Mouse (Mus musculus): ENCODE measurements around the gene Scarf1. TPM values are rescaled to one million over a fixed set of nuclear protein-coding genes. Genes with fewer than 3 reads are reported as not detected.

Gene Scarf1
- polyA plus RNA-seq, 1 experiment from 2014 or later, result 2.6 TPM

DNA sequence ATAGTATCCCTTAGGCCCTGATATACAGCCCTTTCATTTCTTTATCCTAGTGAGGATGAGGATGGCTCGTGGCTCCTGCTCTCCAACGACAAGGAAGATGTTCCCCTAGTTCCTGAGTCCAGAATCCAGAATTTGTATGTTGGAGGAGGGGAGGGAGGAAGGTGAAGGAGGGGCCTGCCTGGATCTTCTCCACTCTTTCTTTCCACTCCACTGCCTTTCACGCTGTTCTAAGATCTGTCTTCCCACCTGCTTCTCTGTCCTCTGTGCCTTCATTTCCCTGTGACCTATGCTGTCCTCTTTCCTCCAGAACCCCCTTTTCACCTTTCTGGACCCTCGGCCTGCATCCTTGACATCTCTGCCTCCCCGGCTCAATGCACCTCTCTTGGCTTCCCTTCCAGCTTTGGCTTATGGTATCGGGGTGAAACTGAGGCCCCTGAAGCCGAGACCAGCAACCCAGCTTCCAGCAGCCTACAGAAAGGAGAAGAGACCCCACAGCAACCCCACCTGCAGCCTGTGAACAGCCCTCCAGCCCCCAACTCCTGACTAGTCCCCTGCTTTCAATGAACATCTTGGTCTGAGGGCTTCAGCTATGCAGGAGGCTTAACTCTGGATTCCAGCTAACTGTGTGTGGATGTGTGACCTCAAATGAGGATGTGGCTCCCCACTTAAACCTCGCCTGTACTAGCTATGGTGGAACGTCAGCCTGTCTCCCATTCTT is 880 bp upstream of the Scarf1 start:
- Histone ChIP-seq H3K4me1 (replicated peaks) (peaks cover 37% of the 10 kb centered on the region), H3K4me3 (replicated peaks) (no peak overlapping the region), H3K36me3 (peaks cover 23% of the 10 kb centered on the region), H3K9me3 (replicated peaks) (no peaks in the 10 kb centered on the region), H3K9ac (no peak overlapping the region), H3K27me3 (no peaks in the 10 kb centered on the region), H3K4me2 (no peak overlapping the region), H3K27ac (no peak overlapping the region)
- 65% methylated on average over 9 of the region's 9 CpGs for WGBS (ENCODE audit: insufficient replicate concordance)
- ATAC-seq (ENCODE audit: low read depth) (no peak), DNase-seq (no peak)

GRCm38 (mm10) chr11:75515186-75515585 is 1.8 kb downstream of the Scarf1 start:
- Histone ChIP-seq H3K27ac (no peak overlapping the region), H3K9me3 (replicated peaks) (no peaks in the 10 kb centered on the region), H3K9ac (no peak overlapping the region), H3K27me3 (no peaks in the 10 kb centered on the region), H3K36me3 (no peaks in the 10 kb centered on the region), H3K4me1 (replicated peaks) (peaks cover 19% of the 10 kb centered on the region), H3K4me3 (replicated peaks) (no peak overlapping the region), H3K4me2 (no peak overlapping the region)
- ATAC-seq (ENCODE audit: low read depth) (no peak), DNase-seq (no peak)
- WGBS (ENCODE audit: insufficient replicate concordance), result 87% methylated on average over 25 of the region's 25 CpGs

- Histone ChIP-seq H3K4me2 (no peak overlapping the region), H3K9ac (no peak overlapping the region), H3K4me1 (replicated peaks) (no peaks in the 10 kb centered on the region), H3K27ac (no peak overlapping the region), H3K9me3 (replicated peaks) (no peaks in the 10 kb centered on the region), H3K27me3 (no peaks in the 10 kb centered on the region), H3K4me3 (replicated peaks) (no peak overlapping the region), H3K36me3 (no peaks in the 10 kb centered on the region)
- ATAC-seq (ENCODE audit: low read depth) (no peak), DNase-seq (no peak)
- WGBS (ENCODE audit: insufficient replicate concordance), result 75% methylated on average over 15 of the region's 15 CpGs
Observed at GRCm38 (mm10) chr11:75519834-75520633, 6.7 kb downstream of the Scarf1 start.

- H3K36me3 ChIP-seq, result no peaks in the 10 kb centered on the region
- 71% methylated on average over 4 of the region's 4 CpGs for WGBS (ENCODE audit: insufficient replicate concordance)
- no peaks in the 10 kb centered on the region; the same call in 1 of the 2 replicates for H3K27me3 ChIP-seq
- DNase-seq, result no peak
- no peak overlapping the region for H3K4me3 ChIP-seq (replicated peaks)
- no peak overlapping the region for H3K4me2 ChIP-seq
- no peaks in the 10 kb centered on the region for H3K9me3 ChIP-seq (replicated peaks)
- no peak overlapping the region for H3K27ac ChIP-seq
- no peaks in the 10 kb centered on the region for H3K4me1 ChIP-seq (replicated peaks)
- no peak overlapping the region for H3K9ac ChIP-seq
- no peak for ATAC-seq (ENCODE audit: low read depth)
Observed at GRCm38 (mm10) chr11:75521609-75522008, 8.3 kb downstream of the Scarf1 start.

DNA sequence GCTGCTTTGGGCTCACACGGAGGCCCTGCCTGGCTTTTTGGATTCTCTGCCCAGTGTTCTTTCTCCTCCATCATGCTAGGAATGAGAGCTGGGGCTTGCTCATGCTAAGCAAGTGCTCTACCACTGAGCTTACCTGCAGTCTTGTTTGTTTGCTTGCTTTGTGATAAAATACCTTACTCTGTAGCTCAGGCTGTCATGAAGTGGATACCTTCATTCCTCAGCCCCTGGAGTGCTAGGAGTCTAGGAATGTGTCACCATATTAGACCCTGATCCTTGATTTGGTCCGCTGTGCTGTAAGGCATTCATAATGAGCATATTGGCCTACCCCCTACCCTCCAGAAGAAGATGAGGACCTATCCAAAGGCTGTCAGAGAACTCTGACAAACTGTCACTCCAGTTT is 9.5 kb downstream of the Scarf1 start:
- no peak for ATAC-seq (ENCODE audit: low read depth)
- no peak for DNase-seq
- 80% methylated on average over 2 of the region's 2 CpGs for WGBS (ENCODE audit: insufficient replicate concordance)
- Histone ChIP-seq H3K36me3 (no peaks in the 10 kb centered on the region), H3K4me1 (replicated peaks) (no peaks in the 10 kb centered on the region), H3K4me3 (replicated peaks) (no peak overlapping the region), H3K9me3 (replicated peaks) (no peaks in the 10 kb centered on the region), H3K4me2 (no peak overlapping the region), H3K27me3 (no peaks in the 10 kb centered on the region; the same call in 1 of the 2 replicates), H3K27ac (no peak overlapping the region), H3K9ac (no peak overlapping the region)

- H3K4me2 ChIP-seq, result no peak overlapping the region
- no peak overlapping the region for H3K9ac ChIP-seq
- no peaks in the 10 kb centered on the region for H3K9me3 ChIP-seq (replicated peaks)
- no peak overlapping the region for H3K27ac ChIP-seq
- H3K27me3 ChIP-seq, result no peaks in the 10 kb centered on the region; the same call in 1 of the 2 replicates
- peaks cover 9% of the 10 kb centered on the region for H3K4me1 ChIP-seq (replicated peaks)
- ATAC-seq (ENCODE audit: low read depth) (no peak), DNase-seq (no peak)
- H3K4me3 ChIP-seq (replicated peaks), result no peak overlapping the region
- WGBS (ENCODE audit: insufficient replicate concordance), result 74% methylated on average over 15 of the region's 15 CpGs
- H3K36me3 ChIP-seq, result no peaks in the 10 kb centered on the region
Observed at GRCm38 (mm10) chr11:75525531-75526125, 12.3 kb downstream of the Scarf1 start.

GRCm38 (mm10) chr11:75526943-75527342 is 13.6 kb downstream of the Scarf1 start:
- H3K9me3 ChIP-seq (replicated peaks), result no peaks in the 10 kb centered on the region
- H3K36me3 ChIP-seq, result no peaks in the 10 kb centered on the region
- H3K27ac ChIP-seq, result no peak overlapping the region
- no peak overlapping the region for H3K9ac ChIP-seq
- no peak overlapping the region for H3K4me3 ChIP-seq (replicated peaks)
- 71% methylated on average over 6 of the region's 6 CpGs for WGBS (ENCODE audit: insufficient replicate concordance)
- DNase-seq (no peak), ATAC-seq (ENCODE audit: low read depth) (no peak)
- H3K4me2 ChIP-seq, result no peak overlapping the region
- H3K4me1 ChIP-seq (replicated peaks), result peaks cover 12% of the 10 kb centered on the region
- no peaks in the 10 kb centered on the region; the same call in 1 of the 2 replicates for H3K27me3 ChIP-seq

DNA sequence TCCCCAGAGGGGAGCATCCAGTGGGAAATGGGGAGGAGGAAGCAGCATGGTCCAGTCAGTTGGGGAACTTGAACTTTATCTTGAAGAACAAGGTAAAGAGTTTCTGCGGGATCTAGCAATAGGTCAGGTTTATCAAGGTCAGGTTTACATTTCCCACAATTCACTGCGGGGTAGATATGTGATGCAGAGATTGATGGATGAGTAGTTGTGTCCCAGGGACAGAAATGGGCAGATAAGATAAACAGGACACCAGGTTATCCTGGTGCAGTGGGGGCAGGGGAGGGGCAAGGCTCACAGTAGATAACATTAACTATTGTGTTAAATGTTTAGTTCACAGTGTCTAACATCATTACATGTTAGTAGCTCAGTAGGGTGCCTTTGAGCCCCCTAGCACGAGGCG is 16.4 kb downstream of the Scarf1 start:
- no peak overlapping the region for H3K9ac ChIP-seq
- H3K4me1 ChIP-seq (replicated peaks), result peaks cover 37% of the 10 kb centered on the region
- H3K36me3 ChIP-seq, result no peaks in the 10 kb centered on the region
- no peak overlapping the region for H3K27ac ChIP-seq
- no peaks in the 10 kb centered on the region for H3K9me3 ChIP-seq (replicated peaks)
- H3K4me2 ChIP-seq, result no peak overlapping the region
- DNase-seq (no peak), ATAC-seq (ENCODE audit: low read depth) (no peak)
- H3K4me3 ChIP-seq (replicated peaks), result no peak overlapping the region
- H3K27me3 ChIP-seq, result peaks cover 4% of the 10 kb centered on the region; the same call in 1 of the 2 replicates
- 45% methylated on average over 4 of the region's 4 CpGs for WGBS (ENCODE audit: insufficient replicate concordance)

DNA sequence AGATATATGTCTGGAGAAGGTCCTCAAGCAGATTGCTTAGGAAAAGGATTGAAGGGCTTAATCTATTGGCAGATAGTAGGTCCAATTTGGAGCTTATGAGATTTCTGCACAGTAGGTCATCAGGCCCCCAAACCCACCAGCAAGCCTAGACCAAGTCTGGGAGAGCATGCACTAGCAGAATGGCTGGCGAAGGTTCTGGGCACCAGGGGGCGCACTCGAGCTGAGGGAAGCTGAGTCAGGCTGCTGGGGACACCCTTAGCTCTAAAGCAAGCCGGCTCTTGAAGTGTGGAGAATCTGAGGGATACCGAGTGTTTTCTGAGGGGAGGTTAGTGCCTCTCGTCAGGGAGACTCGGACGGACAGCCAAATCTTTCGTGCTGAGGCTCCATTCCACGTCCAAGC is 17.0 kb downstream of the Scarf1 start:
- DNase-seq, result peak; percentile 91
- H3K27ac ChIP-seq, result peak overlapping the region; percentile 93
- H3K27me3 ChIP-seq, result peaks cover 4% of the 10 kb centered on the region; the same call in 1 of the 2 replicates
- peak; percentile 57 for ATAC-seq (ENCODE audit: low read depth)
- under 1% methylated on average over 10 of the region's 10 CpGs for WGBS (ENCODE audit: insufficient replicate concordance)
- peak overlapping the region; percentile 75 for H3K4me3 ChIP-seq (replicated peaks)
- H3K9me3 ChIP-seq (replicated peaks), result no peaks in the 10 kb centered on the region
- H3K36me3 ChIP-seq, result no peaks in the 10 kb centered on the region
- peaks cover 43% of the 10 kb centered on the region for H3K4me1 ChIP-seq (replicated peaks)
- H3K4me2 ChIP-seq, result peak overlapping the region; percentile 99
- H3K9ac ChIP-seq, result peak overlapping the region; percentile 90

DNA sequence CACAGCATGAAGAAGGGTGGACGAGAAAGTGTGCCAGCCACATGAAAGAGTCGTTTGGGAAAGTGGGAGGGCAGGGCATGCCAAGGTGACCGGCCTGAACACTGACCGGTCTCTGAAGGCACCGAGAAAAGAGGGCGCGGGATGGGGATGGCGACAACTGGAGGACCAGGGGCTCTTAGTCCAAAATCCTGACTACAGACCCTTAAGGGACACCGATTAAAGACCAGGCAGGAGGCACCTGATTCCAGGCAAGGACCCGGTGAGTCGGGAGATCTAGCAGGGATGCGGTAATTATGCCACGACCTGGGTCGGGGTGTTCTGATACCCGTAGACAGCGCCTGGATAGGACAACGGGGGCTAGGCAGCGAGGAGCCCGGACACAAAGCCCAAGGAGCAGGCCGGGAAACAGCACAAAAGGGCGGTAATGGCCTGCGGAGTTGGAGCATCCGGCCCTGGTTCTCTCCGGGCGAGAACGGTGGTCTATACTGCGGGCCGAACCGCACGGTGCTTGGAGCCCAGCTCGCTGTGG is 17.6 kb downstream of the Scarf1 start:
- WGBS (ENCODE audit: insufficient replicate concordance), result under 1% methylated on average over 31 of the region's 31 CpGs
- peak overlapping the region; percentile 99 for H3K4me2 ChIP-seq
- peaks cover 48% of the 10 kb centered on the region for H3K4me1 ChIP-seq (replicated peaks)
- peaks cover 4% of the 10 kb centered on the region; the same call in 1 of the 2 replicates for H3K27me3 ChIP-seq
- H3K27ac ChIP-seq, result peak overlapping the region; percentile 93
- no peaks in the 10 kb centered on the region for H3K9me3 ChIP-seq (replicated peaks)
- peak overlapping the region; percentile 90 for H3K9ac ChIP-seq
- ATAC-seq (ENCODE audit: low read depth) (peak; percentile 24), DNase-seq (no peak)
- H3K36me3 ChIP-seq, result no peaks in the 10 kb centered on the region
- peak overlapping the region; percentile 75 for H3K4me3 ChIP-seq (replicated peaks)

Measured in liver, embryonic 13.5 days (tissue).